Comparison of ENCODE assay signal across 8 mouse cellular contexts in the genomic region with DNA sequence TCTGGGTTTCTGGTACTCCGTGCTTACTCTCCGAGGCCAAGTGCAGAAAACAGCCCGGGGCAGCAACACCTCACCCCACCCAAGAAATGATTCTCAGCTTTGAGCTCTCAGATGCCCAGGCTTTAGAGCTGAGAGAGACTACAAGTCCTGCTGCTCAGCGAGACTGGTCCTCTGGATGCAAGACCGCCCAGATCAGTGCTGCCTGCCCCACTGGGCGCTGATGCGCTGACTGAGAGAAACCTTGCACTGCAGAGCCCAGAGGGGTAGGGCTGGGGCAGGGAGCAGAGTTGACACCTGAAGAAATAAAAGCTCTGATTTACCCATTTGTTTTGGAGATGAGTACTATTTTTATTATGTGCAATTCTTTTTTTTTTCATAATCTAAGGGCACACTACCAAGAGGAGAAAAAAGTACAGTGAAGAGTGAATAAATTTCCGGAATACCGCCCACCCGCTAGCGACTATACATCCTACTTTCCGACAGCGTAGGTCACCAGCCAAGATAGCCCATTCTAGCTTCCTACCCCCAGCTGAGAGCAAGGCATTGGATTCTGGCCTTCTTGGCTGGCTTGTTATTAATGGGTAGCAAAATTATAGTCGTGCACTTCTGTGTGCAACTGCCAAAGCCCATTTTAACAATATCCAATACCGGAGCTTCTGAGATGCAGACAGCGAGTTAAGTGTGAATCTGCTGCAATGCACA. TPM values are rescaled to one million over a fixed set of nuclear protein-coding genes. Genes with fewer than 3 reads are reported as not detected.
A peak's percentile ranks its signal among the peaks of the same experiment; 100 is the strongest.
DNase-seq lines count a peak whose midpoint lies in the region; ATAC-seq and TF ChIP-seq lines count a peak whose summit lies in the region.

Arpp21 (minus strand) TSS at position 243 of the 702 bp plus-strand sequence.

- H3K27me3 ChIP-seq in heart, embryonic 14.5 days (ENCODE audit: control insufficient read depth, insufficient read depth, low read length), result peaks cover 51% of the 10 kb centered on the region
- peaks cover 64% of the 10 kb centered on the region for H3K27me3 ChIP-seq in E14TG2a.4 (ENCODE audit: insufficient read depth, low read length)
- peaks cover 62% of the 10 kb centered on the region for H3K27me3 ChIP-seq in intestine, embryonic 14.5 days (replicated peaks; ENCODE audit: control insufficient read depth, insufficient read depth, low read length)
- peaks cover 30% of the 10 kb centered on the region for H3K27me3 ChIP-seq in midbrain, embryonic 13.5 days
- H3K27me3 ChIP-seq in kidney, adult 2 months (replicated peaks; ENCODE audit: control insufficient read depth, insufficient read depth, low read length), result no peaks in the 10 kb centered on the region

- H3K9ac ChIP-seq in heart, embryonic 14.5 days (ENCODE audit: low read length), result peak within 1 kb of the TSS; percentile 56
- H3K9ac ChIP-seq in intestine, embryonic 14.5 days (ENCODE audit: low read length), result no peak within 1 kb of the TSS
- H3K9ac ChIP-seq in midbrain, embryonic 13.5 days (replicated peaks), result peak within 1 kb of the TSS; percentile 81

- H3K4me3 ChIP-seq in heart, embryonic 14.5 days (ENCODE audit: control insufficient read depth in 1 of 2, insufficient read depth in 1 of 2, low read depth in 1 of 2, low read length in 2 of 2), result peak within 1 kb of the TSS; percentile 36 to 48
- H3K4me3 ChIP-seq in E14TG2a.4 (replicated peaks; ENCODE audit: low read length), result peak within 1 kb of the TSS; percentile 74
- H3K4me3 ChIP-seq in intestine, embryonic 14.5 days (ENCODE audit: low read depth, low read length), result peak within 1 kb of the TSS; percentile 28
- H3K4me3 ChIP-seq in midbrain, embryonic 13.5 days (replicated peaks), result peak within 1 kb of the TSS; percentile 56
- no peak within 1 kb of the TSS for H3K4me3 ChIP-seq in kidney, adult 2 months (ENCODE audit: insufficient read depth, low read depth, low read length)

- DNase-seq in heart, adult 9 months (ENCODE audit: low spot score in 2 of 2), result no peak
- peak; percentile 38 for DNase-seq in embryo, embryonic 10.5 days (ENCODE audit: low spot score)
- DNase-seq in intestine, embryonic 14.5 days (ENCODE audit: low spot score), result no peak
- no peak for DNase-seq in c-Kit-positive CD71-positive TER-119-positive erythroid progenitor cells, embryonic 14.5 days (ENCODE audit: low spot score)
- DNase-seq in kidney, adult 2 months, result no peak

- no peak for TF ChIP-seq CTCF in E14TG2a.4 (conservative IDR thresholded peaks at IDR 0.05; ENCODE audit: low read length)
- TF ChIP-seq CTCF in kidney, adult 2 months (conservative IDR thresholded peaks at IDR 0.05; ENCODE audit: insufficient read depth, insufficient read length, low read depth, low read length), result no peak

- H3K36me3 ChIP-seq in heart, embryonic 14.5 days (ENCODE audit: control insufficient read depth, insufficient read depth, low read length), result no peaks in the 10 kb centered on the region
- no peaks in the 10 kb centered on the region for H3K36me3 ChIP-seq in E14TG2a.4 (ENCODE audit: insufficient read depth, low read length)
- H3K36me3 ChIP-seq in intestine, embryonic 14.5 days (ENCODE audit: control insufficient read depth, insufficient read depth, low read length), result no peaks in the 10 kb centered on the region
- no peaks in the 10 kb centered on the region for H3K36me3 ChIP-seq in midbrain, embryonic 13.5 days
- no peaks in the 10 kb centered on the region for H3K36me3 ChIP-seq in kidney, adult 2 months (ENCODE audit: control insufficient read depth, insufficient read depth, low read length)

- H3K4me1 ChIP-seq in heart, embryonic 14.5 days (ENCODE audit: control insufficient read depth in 2 of 2, insufficient read depth in 2 of 2, low read length in 2 of 2), result peaks cover 4 to 8% of the 10 kb centered on the region in 2 experiments; a peak in 1 of 4 replicates
- H3K4me1 ChIP-seq in E14TG2a.4 (replicated peaks; ENCODE audit: low read depth, low read length), result peaks cover 10% of the 10 kb centered on the region
- 0 out of 2 replicates have a peak, but pooled peaks cover 3% of the 10 kb centered on the region for H3K4me1 ChIP-seq in intestine, embryonic 14.5 days (replicated peaks; ENCODE audit: control insufficient read depth, insufficient read depth, low read length)
- H3K4me1 ChIP-seq in midbrain, embryonic 13.5 days (replicated peaks), result peaks cover 11% of the 10 kb centered on the region
- no peaks in the 10 kb centered on the region for H3K4me1 ChIP-seq in kidney, adult 2 months (ENCODE audit: control insufficient read depth, insufficient read depth, low read length)

- no peaks in the 10 kb centered on the region for H3K9me3 ChIP-seq in heart, embryonic 14.5 days (ENCODE audit: control insufficient read depth, low read length)
- H3K9me3 ChIP-seq in E14TG2a.4 (ENCODE audit: low read length), result no peaks in the 10 kb centered on the region
- no peaks in the 10 kb centered on the region for H3K9me3 ChIP-seq in intestine, embryonic 14.5 days (ENCODE audit: control insufficient read depth, low read length)
- no peaks in the 10 kb centered on the region for H3K9me3 ChIP-seq in midbrain, embryonic 13.5 days

- 27% methylated on average over 16 of the region's 16 CpGs for WGBS in heart, embryonic 14.5 days
- WGBS in intestine, embryonic 14.5 days, result 20% methylated on average over 16 of the region's 16 CpGs
- WGBS in midbrain, embryonic 13.5 days, result 14% methylated on average over 16 of the region's 16 CpGs
- WGBS in kidney, adult 2 months, result 27% methylated on average over 16 of the region's 16 CpGs

- no peak for TF ChIP-seq POLR2A in kidney, adult 2 months (IDR thresholded peaks at IDR 0.05; ENCODE audit: low read depth, low read length)

- H3K4me2 ChIP-seq in heart, embryonic 14.5 days (ENCODE audit: low read length), result peak within 1 kb of the TSS; percentile 87
- H3K4me2 ChIP-seq in intestine, embryonic 14.5 days (ENCODE audit: low read length), result peak within 1 kb of the TSS; percentile 47
- H3K4me2 ChIP-seq in midbrain, embryonic 13.5 days (replicated peaks), result peak within 1 kb of the TSS; percentile 76

- ATAC-seq in heart, embryonic 14.5 days (ENCODE audit: insufficient number of reproducible peaks, insufficient read depth, low FRiP score, low read depth), result no peak
- no peak for ATAC-seq in intestine, embryonic 14.5 days (replicated peaks; ENCODE audit: low FRiP score, low TSS enrichment, low read depth)
- peak; percentile 79 for ATAC-seq in midbrain, embryonic 13.5 days

- H3K27ac ChIP-seq in heart, embryonic 14.5 days (replicated peaks in 1 of 2; ENCODE audit: control insufficient read depth in 1 of 2, insufficient read depth in 1 of 2, low read depth in 2 of 2, low read length in 2 of 2), result no peak within 1 kb of the TSS
- H3K27ac ChIP-seq in intestine, embryonic 14.5 days (ENCODE audit: low read depth), result no peak within 1 kb of the TSS
- peak within 1 kb of the TSS; percentile 89 for H3K27ac ChIP-seq in midbrain, embryonic 13.5 days
- H3K27ac ChIP-seq in kidney, adult 2 months (ENCODE audit: insufficient read depth, low read depth, low read length), result no peak within 1 kb of the TSS

RNA-seq across cellular contexts. Expression of gene Arpp21, which starts in this region (rescaled TPM):
- polyA plus RNA-seq in heart, embryonic 14.5 days (2014; fragmentation: Nextera tagmentation; extraction: Ambion mirVana), result 4.7 and 5.6 TPM in 2 replicates
- 1.0 and 2.0 TPM in 2 replicates for polyA plus RNA-seq in intestine, embryonic 14.5 days (2014; fragmentation: Nextera tagmentation; extraction: Ambion mirVana)
- polyA plus RNA-seq in midbrain, embryonic 13.5 days (2015; fragmentation: Nextera tagmentation; extraction: Ambion mirVana), result 29.1 and 29.5 TPM in 2 replicates
- 0.18 and 0.74 TPM in 2 replicates for polyA plus RNA-seq in kidney, adult 2 months (2012; rRNA removed)
